Mouse (Mus musculus) neural tube, embryonic 12.5 days (tissue): ENCODE results near the gene Dlg4. TPM values are rescaled to one million over a fixed set of nuclear protein-coding genes. Genes with fewer than 3 reads are reported as not detected.

Source experiments
- ATAC-seq: fragments of 200-750 bp; cut with Nextera tagmentation; 2 replicates; pipeline ENCODE4 v1.8.0; 2017; ENCODE audit warnings: low read depth, mild to moderate bottlenecking, moderate TSS enrichment, moderate library complexity; ENCODE audit not compliant: low FRiP score
- H3K27ac ChIP-seq: fragments of 300-500 bp; sonication (generic); 2 replicates; pipeline ENCODE4 v1.5.1; 2016
- H3K27me3 ChIP-seq: fragments of 300-500 bp; sonication (generic); replicated peaks from 2 replicates; pipeline ENCODE4 v1.6.1; 2016; ENCODE audit warnings: mild to moderate bottlenecking
- H3K36me3 ChIP-seq: fragments of 300-500 bp; sonication (generic); 2 replicates; pipeline ENCODE4 v1.6.1; 2016; ENCODE audit warnings: mild to moderate bottlenecking
- H3K4me1 ChIP-seq: fragments of 300-500 bp; sonication (generic); 2 replicates; pipeline ENCODE4 v1.6.1; 2016
- H3K4me2 ChIP-seq: fragments of 300-500 bp; sonication (generic); replicated peaks from 2 replicates; pipeline ENCODE4 v1.6.1; 2016; ENCODE audit warnings: mild to moderate bottlenecking
- H3K4me3 ChIP-seq: fragments of 300-500 bp; sonication (generic); 2 replicates; pipeline ENCODE4 v1.5.1; 2016
- H3K9ac ChIP-seq: fragments of 300-500 bp; sonication (generic); 2 replicates; pipeline ENCODE4 v1.6.1; 2016; ENCODE audit warnings: mild to moderate bottlenecking
- H3K9me3 ChIP-seq: fragments of 300-500 bp; sonication (generic); 2 replicates; pipeline ENCODE4 v1.6.1; 2016; ENCODE audit warnings: mild to moderate bottlenecking
- WGBS: fragments of 180-500 bp; shearing (Covaris S2); methylation state at CpG from one replicate; pipeline ENCODE4 v1.1.7; 2016; 5-methylcytosine and 5-hydroxymethylcytosine counted together
- polyA plus RNA-seq: library from polyadenylated mRNA; unstranded; fragments of >200 nt; fragmentation: Nextera tagmentation; extraction: Ambion mirVana; gene quantifications from 2 replicates; pipeline ENCODE4 v1.2.1, GENCODE M21; 2016

The Dlg4 gene
- polyA plus RNA-seq, 1 experiment from 2014 or later, result 25.5 TPM

GRCm38 (mm10) chr11:70040184-70040583, 23.4 kb downstream of the Dlg4 start:
- no peak for ATAC-seq
- Histone ChIP-seq H3K27me3 (no peaks in the 10 kb centered on the region), H3K9ac (no peak overlapping the region), H3K4me1 (no peaks in the 10 kb centered on the region), H3K9me3 (no peaks in the 10 kb centered on the region), H3K4me2 (no peak overlapping the region), H3K4me3 (no peak overlapping the region), H3K27ac (no peak overlapping the region), H3K36me3 (peaks cover 73% of the 10 kb centered on the region)
- 88% methylated on average over 7 of the region's 7 CpGs for WGBS

GRCm38 (mm10) chr11:70042309-70043085, 25.8 kb downstream of the Dlg4 start:
- H3K4me2 ChIP-seq, result no peak overlapping the region
- 0 out of 2 replicates have a peak, but pooled peaks cover 6% of the 10 kb centered on the region for H3K4me1 ChIP-seq
- H3K36me3 ChIP-seq, result peaks cover 74% of the 10 kb centered on the region
- no peak overlapping the region for H3K27ac ChIP-seq
- H3K4me3 ChIP-seq, result no peak overlapping the region
- WGBS, result 87% methylated on average over 23 of the region's 23 CpGs
- no peak overlapping the region for H3K9ac ChIP-seq
- no peaks in the 10 kb centered on the region for H3K9me3 ChIP-seq
- H3K27me3 ChIP-seq, result no peaks in the 10 kb centered on the region
- no peak for ATAC-seq

GRCm38 (mm10) chr11:70043665-70044064, 26.9 kb downstream of the Dlg4 start:
- Histone ChIP-seq H3K4me2 (no peak overlapping the region), H3K9me3 (no peaks in the 10 kb centered on the region), H3K36me3 (peaks cover 66% of the 10 kb centered on the region), H3K4me1 (0 out of 2 replicates have a peak, but pooled peaks cover 6% of the 10 kb centered on the region), H3K4me3 (no peak overlapping the region), H3K9ac (no peak overlapping the region), H3K27me3 (no peaks in the 10 kb centered on the region), H3K27ac (no peak overlapping the region)
- 82% methylated on average over 7 of the region's 7 CpGs for WGBS
- no peak for ATAC-seq

DNA sequence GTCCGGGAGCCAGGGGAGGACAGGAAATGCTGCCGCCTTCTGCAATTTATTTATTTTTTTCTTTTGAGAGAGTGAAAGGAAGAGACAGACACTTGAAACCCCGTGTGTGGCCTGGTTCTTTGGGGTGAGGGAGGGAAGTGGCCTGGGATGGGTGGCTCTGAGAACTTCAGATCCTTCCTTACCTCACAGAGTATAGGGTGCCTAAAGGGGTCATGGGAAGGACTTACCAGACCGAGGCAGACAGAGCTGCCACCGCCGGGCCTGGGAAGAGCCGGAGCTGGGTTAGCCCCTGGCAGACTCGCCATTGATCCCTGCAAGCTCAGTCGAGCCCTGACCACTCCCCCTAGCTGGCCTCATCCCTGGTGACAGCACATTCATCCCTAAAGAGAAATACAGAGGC, 28.7 kb downstream of the Dlg4 start:
- Histone ChIP-seq H3K4me2 (no peak overlapping the region), H3K36me3 (peaks cover 50% of the 10 kb centered on the region), H3K4me1 (0 out of 2 replicates have a peak, but pooled peaks cover 6% of the 10 kb centered on the region), H3K27me3 (no peaks in the 10 kb centered on the region), H3K4me3 (no peak overlapping the region), H3K9ac (no peak overlapping the region), H3K9me3 (no peaks in the 10 kb centered on the region), H3K27ac (no peak overlapping the region)
- WGBS, result 33% methylated on average over 9 of the region's 9 CpGs
- ATAC-seq, result no peak

DNA sequence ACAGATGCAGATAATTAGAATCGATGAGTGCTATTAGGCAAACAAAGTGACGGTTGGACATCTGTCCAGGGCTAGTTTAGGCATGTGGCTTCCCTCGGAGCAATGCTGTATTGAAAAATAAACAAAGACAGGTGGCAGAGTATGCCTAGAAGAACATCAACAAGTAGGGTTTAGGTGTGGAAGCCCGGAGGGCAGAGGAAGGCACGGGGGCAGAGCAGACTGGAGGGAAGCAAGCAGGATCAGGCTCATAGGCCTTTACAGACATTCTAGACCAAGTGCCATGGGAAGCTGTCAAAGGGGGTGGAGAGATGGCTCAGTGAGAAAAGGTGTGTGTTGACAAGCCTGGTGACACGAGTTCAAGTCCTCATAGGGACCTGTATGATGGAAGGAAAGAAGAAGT, 32.6 kb downstream of the Dlg4 start:
- Histone ChIP-seq H3K27ac (no peak overlapping the region), H3K4me2 (no peak overlapping the region), H3K9ac (no peak overlapping the region), H3K9me3 (no peaks in the 10 kb centered on the region), H3K36me3 (peaks cover 12% of the 10 kb centered on the region), H3K4me1 (0 out of 2 replicates have a peak, but pooled peaks cover 6% of the 10 kb centered on the region), H3K4me3 (no peak overlapping the region), H3K27me3 (no peaks in the 10 kb centered on the region)
- 75% methylated on average over 6 of the region's 6 CpGs for WGBS
- ATAC-seq, result no peak

DNA sequence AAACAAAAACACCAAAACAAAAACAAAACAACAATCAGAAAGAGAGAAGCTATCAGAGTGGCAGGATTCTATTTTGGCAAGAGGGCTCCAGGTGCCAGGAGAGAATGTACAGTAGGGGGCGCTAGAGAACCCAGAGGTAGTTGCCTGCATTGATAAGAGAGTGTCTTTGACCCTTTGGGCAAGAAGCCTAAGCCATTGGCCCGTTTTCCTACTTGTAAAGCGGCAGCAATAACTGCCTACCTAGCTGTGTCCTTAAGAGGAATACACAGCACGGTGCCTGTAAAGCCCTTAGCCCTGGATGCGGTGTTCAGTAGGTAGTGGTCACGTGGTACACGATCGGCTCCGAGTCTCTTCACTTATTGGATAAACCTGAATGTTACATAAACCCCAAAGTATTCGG, 33.1 kb downstream of the Dlg4 start:
- WGBS, result 64% methylated on average over 10 of the region's 10 CpGs

GRCm38 (mm10) chr11:70053156-70053555, 36.4 kb downstream of the Dlg4 start:
- ATAC-seq, result no peak
- Histone ChIP-seq H3K27me3 (no peaks in the 10 kb centered on the region; the same call in 1 of the 2 replicates), H3K4me1 (no peaks in the 10 kb centered on the region), H3K4me2 (no peak overlapping the region), H3K4me3 (no peak overlapping the region), H3K36me3 (no peaks in the 10 kb centered on the region), H3K9me3 (no peaks in the 10 kb centered on the region), H3K27ac (no peak overlapping the region), H3K9ac (no peak overlapping the region)
- 79% methylated on average over 7 of the region's 7 CpGs for WGBS

More for the DNA sequence above, 33.1 kb downstream of the Dlg4 start:
- Histone ChIP-seq H3K9ac (no peak overlapping the region), H3K36me3 (peaks cover 7% of the 10 kb centered on the region), H3K27ac (no peak overlapping the region), H3K9me3 (no peaks in the 10 kb centered on the region), H3K4me1 (0 out of 2 replicates have a peak, but pooled peaks cover 6% of the 10 kb centered on the region), H3K4me2 (no peak overlapping the region), H3K27me3 (no peaks in the 10 kb centered on the region), H3K4me3 (no peak overlapping the region)
- ATAC-seq, result no peak

- 85% methylated on average over 10 of the region's 10 CpGs for WGBS
- H3K4me2 ChIP-seq, result no peak within 1 kb of the TSS
- H3K4me1 ChIP-seq, result no peaks in the 10 kb centered on the region
- H3K4me3 ChIP-seq, result no peak within 1 kb of the TSS
- H3K9ac ChIP-seq, result no peak within 1 kb of the TSS
- H3K27ac ChIP-seq, result no peak within 1 kb of the TSS
- no peak for ATAC-seq
- H3K27me3 ChIP-seq, result no peaks in the 10 kb centered on the region; the same call in 1 of the 2 replicates
- no peaks in the 10 kb centered on the region for H3K36me3 ChIP-seq
- H3K9me3 ChIP-seq, result no peaks in the 10 kb centered on the region
Measured at GRCm38 (mm10) chr11:70053898-70054570, 37.3 kb downstream of the Dlg4 start, which contains the start of gene Asgr1. Gene Asgr1 (plus strand): TSS chr11:70054085.

DNA sequence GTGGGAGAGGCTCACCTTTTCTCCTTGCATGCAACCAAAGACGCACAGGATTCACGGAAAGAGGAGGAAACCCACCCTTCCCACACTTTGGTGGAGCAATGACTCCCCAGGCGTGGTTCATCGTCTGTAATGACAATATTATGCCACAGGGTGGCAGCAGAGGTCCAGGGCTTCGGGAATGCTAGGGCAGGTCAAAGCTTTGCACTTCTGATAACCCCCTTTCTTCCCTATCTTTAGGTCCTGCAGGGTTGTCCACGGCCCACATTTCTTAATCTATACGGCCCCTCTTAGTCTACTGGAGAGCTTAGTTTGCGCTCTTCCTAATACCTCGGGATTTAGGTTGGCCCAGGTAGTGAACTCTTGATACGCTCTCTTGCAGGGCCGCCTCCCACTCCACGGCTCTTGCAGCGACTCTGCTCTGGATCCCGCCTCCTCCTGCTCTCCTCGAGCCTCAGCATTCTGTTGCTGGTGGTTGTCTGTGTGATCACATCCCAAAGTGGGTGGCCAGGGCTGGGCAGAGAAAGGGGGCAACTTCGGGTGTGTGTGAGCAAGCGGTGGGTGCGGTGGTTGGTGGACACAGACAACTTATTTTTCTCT, 39.0 kb downstream of the Dlg4 start:
- no peak overlapping the region for H3K27ac ChIP-seq
- no peaks in the 10 kb centered on the region; the same call in 1 of the 2 replicates for H3K27me3 ChIP-seq
- H3K36me3 ChIP-seq, result no peaks in the 10 kb centered on the region
- no peak overlapping the region for H3K4me3 ChIP-seq
- no peaks in the 10 kb centered on the region for H3K4me1 ChIP-seq
- H3K9me3 ChIP-seq, result no peaks in the 10 kb centered on the region
- 31% methylated on average over 17 of the region's 18 CpGs for WGBS
- peak; percentile 41; the same call in 1 of the 2 replicates for ATAC-seq
- 0 out of 2 replicates have a peak overlapping the region, but pooled peaks have one; percentile 33 for H3K4me2 ChIP-seq
- H3K9ac ChIP-seq, result no peak overlapping the region

DNA sequence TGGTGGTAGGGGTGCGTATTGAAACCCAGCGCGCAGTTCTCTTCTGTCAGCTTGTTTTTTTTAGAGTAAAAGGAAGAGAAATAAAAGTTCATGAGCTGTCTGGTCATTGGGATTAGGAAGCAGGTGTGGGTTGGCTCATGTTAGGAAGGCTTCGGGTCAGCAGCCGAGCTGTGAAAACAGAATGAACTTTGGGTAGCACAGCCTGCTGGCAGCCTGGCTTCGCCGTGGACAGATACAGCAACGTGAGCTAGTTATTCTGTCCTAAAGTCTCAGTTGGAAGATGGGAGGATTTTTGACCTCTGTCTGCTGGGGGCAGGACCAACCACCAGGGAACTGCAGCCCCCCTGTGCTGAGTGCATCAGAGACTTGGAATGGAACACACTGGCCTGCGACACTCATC, 41.1 kb downstream of the Dlg4 start:
- Histone ChIP-seq H3K27ac (no peak overlapping the region), H3K4me3 (no peak overlapping the region), H3K4me1 (no peaks in the 10 kb centered on the region), H3K9ac (no peak overlapping the region), H3K4me2 (no peak overlapping the region), H3K27me3 (no peaks in the 10 kb centered on the region; the same call in 1 of the 2 replicates), H3K36me3 (no peaks in the 10 kb centered on the region), H3K9me3 (no peaks in the 10 kb centered on the region)
- WGBS, result 85% methylated on average over 9 of the region's 9 CpGs
- ATAC-seq, result no peak

DNA sequence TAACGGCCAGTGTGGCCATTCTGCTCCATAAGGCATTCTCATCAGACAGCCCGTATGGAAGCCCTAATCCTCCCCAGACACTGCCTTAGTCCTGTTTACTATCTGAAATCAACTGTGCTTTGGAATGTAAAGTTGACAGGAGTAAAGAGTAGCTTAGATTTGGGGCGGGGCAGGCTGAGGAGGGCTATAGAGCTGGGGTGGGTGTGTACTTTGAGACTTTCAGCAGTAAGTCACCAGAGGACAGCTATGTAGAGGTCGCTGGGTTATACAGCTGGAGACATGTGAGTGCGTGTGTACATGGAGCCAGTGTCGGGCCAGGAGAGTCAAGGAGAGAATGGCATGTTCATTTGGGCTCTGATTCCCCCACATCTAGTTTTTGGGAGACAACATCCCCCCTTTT, 43.2 kb downstream of the Dlg4 start:
- no peak overlapping the region for H3K9ac ChIP-seq
- no peak overlapping the region for H3K4me2 ChIP-seq
- WGBS, result 69% methylated on average over 6 of the region's 6 CpGs
- no peaks in the 10 kb centered on the region for H3K9me3 ChIP-seq
- no peaks in the 10 kb centered on the region for H3K36me3 ChIP-seq
- no peak for ATAC-seq
- no peaks in the 10 kb centered on the region for H3K4me1 ChIP-seq
- no peaks in the 10 kb centered on the region; the same call in 1 of the 2 replicates for H3K27me3 ChIP-seq
- H3K27ac ChIP-seq, result no peak overlapping the region
- H3K4me3 ChIP-seq, result no peak overlapping the region

DNA sequence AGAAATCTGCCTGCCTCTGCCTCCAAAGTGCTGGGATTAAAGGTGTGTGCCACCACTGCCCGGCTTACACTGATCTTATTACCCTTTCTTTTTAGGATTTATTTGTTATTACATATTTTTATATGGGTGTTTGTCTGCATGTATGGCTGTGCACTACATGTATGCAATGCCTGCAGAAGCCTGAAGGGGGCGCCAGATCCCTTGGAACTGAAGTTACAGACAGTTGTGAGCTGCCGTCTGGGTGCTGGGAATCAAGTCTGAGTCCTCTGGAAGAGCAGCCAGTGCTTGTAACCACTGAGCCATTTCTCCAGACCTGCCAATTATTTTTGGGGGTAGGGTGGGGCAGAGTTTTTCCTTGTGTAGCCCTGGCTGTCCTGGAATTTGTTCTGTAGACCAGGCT, 46.3 kb downstream of the Dlg4 start:
- H3K4me2 ChIP-seq, result no peak overlapping the region
- H3K9ac ChIP-seq, result no peak overlapping the region
- no peaks in the 10 kb centered on the region for H3K4me1 ChIP-seq
- no peak overlapping the region for H3K27ac ChIP-seq
- WGBS, result 78% methylated on average over 3 of the region's 3 CpGs
- no peaks in the 10 kb centered on the region for H3K9me3 ChIP-seq
- no peaks in the 10 kb centered on the region for H3K36me3 ChIP-seq
- no peaks in the 10 kb centered on the region for H3K27me3 ChIP-seq
- no peak for ATAC-seq
- no peak overlapping the region for H3K4me3 ChIP-seq
